Mouse (Mus musculus): ENCODE data around the gene AC124502.3. TPM values are rescaled to one million over a fixed set of nuclear protein-coding genes. Genes with fewer than 3 reads are reported as not detected.

Gene AC124502.3
- polyA plus RNA-seq, 1 experiment from 2014 or later: 1.1 TPM

GRCm38 (mm10) chr19:5039301-5040114 lies 817 bp downstream of the AC124502.3 start:
- DNase-seq (ENCODE audit: low spot score): no peak
- Histone ChIP-seq H3K36me3 (ENCODE audit: control insufficient read depth, insufficient read depth, low read length) (peaks cover 6% of the 10 kb centered on the region; the same call in 1 of the 2 replicates), H3K4me3 (ENCODE audit: low read depth, low read length) (peak overlapping the region; percentile 95), H3K4me1 (replicated peaks; ENCODE audit: control insufficient read depth, insufficient read depth, low read length) (peaks cover 16% of the 10 kb centered on the region), H3K9me3 (ENCODE audit: control insufficient read depth, low read length) (no peaks in the 10 kb centered on the region), H3K9ac (ENCODE audit: low read length) (peak overlapping the region; percentile 69), H3K4me2 (ENCODE audit: low read length) (peak overlapping the region; percentile 95), H3K27ac (ENCODE audit: low read depth) (peak overlapping the region; percentile 34; the same call in 1 of the 2 replicates), H3K27me3 (replicated peaks; ENCODE audit: control insufficient read depth, insufficient read depth, low read length) (no peaks in the 10 kb centered on the region)
- no peak for ATAC-seq (replicated peaks; ENCODE audit: low FRiP score, low TSS enrichment, low read depth)
- WGBS: 13% methylated on average over 41 of the region's 41 CpGs

GRCm38 (mm10) chr19:5040862-5041523 lies 2.3 kb downstream of the AC124502.3 start, which contains the start of gene Brms1:
Brms1 (plus strand) TSS chr19:5041354.
- Histone ChIP-seq H3K36me3 (ENCODE audit: control insufficient read depth, insufficient read depth, low read length) (peaks cover 6% of the 10 kb centered on the region), H3K4me1 (replicated peaks; ENCODE audit: control insufficient read depth, insufficient read depth, low read length) (peaks cover 16% of the 10 kb centered on the region), H3K27ac (ENCODE audit: low read depth) (peak within 1 kb of the TSS; percentile 5), H3K9ac (ENCODE audit: low read length) (peak within 1 kb of the TSS; percentile 72), H3K4me2 (ENCODE audit: low read length) (peak within 1 kb of the TSS; percentile 95), H3K9me3 (ENCODE audit: control insufficient read depth, low read length) (no peaks in the 10 kb centered on the region), H3K4me3 (ENCODE audit: low read depth, low read length) (peak within 1 kb of the TSS; percentile 95), H3K27me3 (replicated peaks; ENCODE audit: control insufficient read depth, insufficient read depth, low read length) (no peaks in the 10 kb centered on the region)
- ATAC-seq (replicated peaks; ENCODE audit: low FRiP score, low TSS enrichment, low read depth): peak; percentile 74
- WGBS: 5% methylated on average over 40 of the region's 40 CpGs
- DNase-seq (ENCODE audit: low spot score): peak; percentile 97

- H3K27ac ChIP-seq (ENCODE audit: low read depth): peak overlapping the region; percentile 5; the same call in 1 of the 2 replicates
- H3K4me1 ChIP-seq (replicated peaks; ENCODE audit: control insufficient read depth, insufficient read depth, low read length): peaks cover 16% of the 10 kb centered on the region
- H3K27me3 ChIP-seq (replicated peaks; ENCODE audit: control insufficient read depth, insufficient read depth, low read length): no peaks in the 10 kb centered on the region
- peak overlapping the region; percentile 72 for H3K9ac ChIP-seq (ENCODE audit: low read length)
- peak overlapping the region; percentile 95 for H3K4me2 ChIP-seq (ENCODE audit: low read length)
- H3K9me3 ChIP-seq (ENCODE audit: control insufficient read depth, low read length): no peaks in the 10 kb centered on the region
- H3K4me3 ChIP-seq (ENCODE audit: low read depth, low read length): peak overlapping the region; percentile 95
- H3K36me3 ChIP-seq (ENCODE audit: control insufficient read depth, insufficient read depth, low read length): peaks cover 11% of the 10 kb centered on the region
- WGBS: 2% methylated on average over 16 of the region's 16 CpGs
- DNase-seq (ENCODE audit: low spot score): no peak
- ATAC-seq (replicated peaks; ENCODE audit: low FRiP score, low TSS enrichment, low read depth): no peak
Measured at GRCm38 (mm10) chr19:5041588-5041987, 2.9 kb downstream of the AC124502.3 start.

GRCm38 (mm10) chr19:5045531-5045930 lies 6.8 kb downstream of the AC124502.3 start:
- WGBS: 85% methylated on average over 4 of the region's 4 CpGs
- no peak overlapping the region for H3K4me3 ChIP-seq (ENCODE audit: low read depth, low read length)
- DNase-seq (ENCODE audit: low spot score): no peak

GRCm38 (mm10) chr19:5048138-5049056 lies 9.7 kb downstream of the AC124502.3 start:
- ATAC-seq (replicated peaks; ENCODE audit: low FRiP score, low TSS enrichment, low read depth) (no peak), DNase-seq (ENCODE audit: low spot score) (no peak)
- no peak overlapping the region for H3K27ac ChIP-seq (ENCODE audit: low read depth)
- H3K9me3 ChIP-seq (ENCODE audit: control insufficient read depth, low read length): no peaks in the 10 kb centered on the region
- H3K4me1 ChIP-seq (replicated peaks; ENCODE audit: control insufficient read depth, insufficient read depth, low read length): peaks cover 9% of the 10 kb centered on the region
- 84% methylated on average over 14 of the region's 14 CpGs for WGBS
- no peak overlapping the region for H3K4me2 ChIP-seq (ENCODE audit: low read length)
- H3K36me3 ChIP-seq (ENCODE audit: control insufficient read depth, insufficient read depth, low read length): peaks cover 43% of the 10 kb centered on the region
- no peak overlapping the region for H3K9ac ChIP-seq (ENCODE audit: low read length)
- no peak overlapping the region for H3K4me3 ChIP-seq (ENCODE audit: low read depth, low read length)
- H3K27me3 ChIP-seq (replicated peaks; ENCODE audit: control insufficient read depth, insufficient read depth, low read length): peaks cover 23% of the 10 kb centered on the region

More at GRCm38 (mm10) chr19:5045531-5045930, 6.8 kb downstream of the AC124502.3 start:
- Histone ChIP-seq H3K36me3 (ENCODE audit: control insufficient read depth, insufficient read depth, low read length) (peaks cover 43% of the 10 kb centered on the region), H3K4me2 (ENCODE audit: low read length) (no peak overlapping the region), H3K4me1 (replicated peaks; ENCODE audit: control insufficient read depth, insufficient read depth, low read length) (peaks cover 11% of the 10 kb centered on the region), H3K27me3 (replicated peaks; ENCODE audit: control insufficient read depth, insufficient read depth, low read length) (0 out of 2 replicates have a peak, but pooled peaks cover 1% of the 10 kb centered on the region), H3K27ac (ENCODE audit: low read depth) (no peak overlapping the region), H3K9ac (ENCODE audit: low read length) (no peak overlapping the region), H3K9me3 (ENCODE audit: control insufficient read depth, low read length) (no peaks in the 10 kb centered on the region)
- no peak for ATAC-seq (replicated peaks; ENCODE audit: low FRiP score, low TSS enrichment, low read depth)

GRCm38 (mm10) chr19:5049325-5049724 lies 10.6 kb downstream of the AC124502.3 start:
- peaks cover 23% of the 10 kb centered on the region for H3K27me3 ChIP-seq (replicated peaks; ENCODE audit: control insufficient read depth, insufficient read depth, low read length)
- H3K4me2 ChIP-seq (ENCODE audit: low read length): no peak overlapping the region
- peaks cover 9% of the 10 kb centered on the region for H3K4me1 ChIP-seq (replicated peaks; ENCODE audit: control insufficient read depth, insufficient read depth, low read length)
- DNase-seq (ENCODE audit: low spot score): no peak
- no peak overlapping the region for H3K9ac ChIP-seq (ENCODE audit: low read length)
- H3K27ac ChIP-seq (ENCODE audit: low read depth): no peak overlapping the region
- 90% methylated on average over 6 of the region's 6 CpGs for WGBS
- no peaks in the 10 kb centered on the region for H3K9me3 ChIP-seq (ENCODE audit: control insufficient read depth, low read length)
- peaks cover 37% of the 10 kb centered on the region for H3K36me3 ChIP-seq (ENCODE audit: control insufficient read depth, insufficient read depth, low read length)
- no peak for ATAC-seq (replicated peaks; ENCODE audit: low FRiP score, low TSS enrichment, low read depth)
- H3K4me3 ChIP-seq (ENCODE audit: low read depth, low read length): no peak overlapping the region

GRCm38 (mm10) chr19:5050047-5050905 lies 11.6 kb downstream of the AC124502.3 start, which contains the start of gene Rin1:
Rin1 (plus strand) TSS chr19:5050481.
- Histone ChIP-seq H3K9me3 (ENCODE audit: control insufficient read depth, low read length) (no peaks in the 10 kb centered on the region), H3K27me3 (replicated peaks; ENCODE audit: control insufficient read depth, insufficient read depth, low read length) (peaks cover 23% of the 10 kb centered on the region), H3K4me2 (ENCODE audit: low read length) (peak within 1 kb of the TSS; percentile 52), H3K36me3 (ENCODE audit: control insufficient read depth, insufficient read depth, low read length) (peaks cover 37% of the 10 kb centered on the region), H3K9ac (ENCODE audit: low read length) (peak within 1 kb of the TSS; percentile 32; the same call in 1 of the 2 replicates), H3K4me1 (replicated peaks; ENCODE audit: control insufficient read depth, insufficient read depth, low read length) (peaks cover 9% of the 10 kb centered on the region), H3K27ac (ENCODE audit: low read depth) (no peak within 1 kb of the TSS; the same call in 1 of the 2 replicates), H3K4me3 (ENCODE audit: low read depth, low read length) (peak within 1 kb of the TSS; percentile 28)
- peak; percentile 79 for DNase-seq (ENCODE audit: low spot score)
- ATAC-seq (replicated peaks; ENCODE audit: low FRiP score, low TSS enrichment, low read depth): peak; percentile 65
- 20% methylated on average over 14 of the region's 14 CpGs for WGBS

All from intestine, embryonic 14.5 days (tissue).